Mouse (Mus musculus): Measurements from ENCODE around the gene Pabpn1.

- no peak for TF ChIP-seq CTCF (conservative IDR thresholded peaks at IDR 0.05; ENCODE audit: insufficient read depth, insufficient read length, low read depth, low read length)
- no peak for TF ChIP-seq POLR2A (IDR thresholded peaks at IDR 0.05; ENCODE audit: low read depth, low read length)
These were observed 27.8 kb upstream of the Pabpn1 start for GRCm38 (mm10) chr14:54864313-54865036.

All from kidney, adult 2 months (tissue).